Mouse (Mus musculus): Measurements from ENCODE around the gene Ass1. TPM values are rescaled to one million over a fixed set of nuclear protein-coding genes. Genes with fewer than 3 reads are reported as not detected.

Ass1 gene
- polyA plus RNA-seq, 1 experiment, result 168 TPM

DNA sequence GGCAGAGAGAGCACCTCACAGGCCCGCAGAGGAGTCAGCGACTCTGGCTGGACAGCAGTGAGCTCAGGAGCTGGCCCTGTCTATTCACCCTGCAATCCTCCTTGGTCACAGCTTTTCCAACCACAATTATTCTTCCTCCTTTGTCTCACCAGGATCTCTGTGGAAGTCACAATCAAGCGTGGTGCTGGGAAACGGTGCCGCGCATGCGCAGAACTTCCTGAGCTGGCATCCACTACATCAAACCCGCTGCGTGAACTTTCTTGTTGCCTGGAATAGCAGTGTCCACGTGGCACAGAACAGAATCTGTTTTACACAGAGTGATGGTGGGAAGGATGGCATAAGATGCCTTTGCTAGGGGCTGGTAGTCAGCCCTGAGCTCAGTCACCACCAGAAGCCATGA is 82.0 kb downstream of the Ass1 start:
- Histone ChIP-seq H3K36me3 (ENCODE audit: control insufficient read depth, insufficient read depth, low read length, poor library complexity, severe bottlenecking) (no peaks in the 10 kb centered on the region), H3K27ac (ENCODE audit: insufficient read depth, low read length) (no peak overlapping the region), H3K4me3 (ENCODE audit: low read depth, low read length) (no peak overlapping the region), H3K9ac (ENCODE audit: low read depth, poor library complexity, severe bottlenecking) (no peak overlapping the region), H3K27me3 (ENCODE audit: control insufficient read depth, insufficient read depth, low read length, poor library complexity, severe bottlenecking) (no peaks in the 10 kb centered on the region), H3K9me3 (replicated peaks; ENCODE audit: control insufficient read depth, insufficient read depth, low read length, poor library complexity, severe bottlenecking) (no peaks in the 10 kb centered on the region), H3K4me1 (ENCODE audit: control insufficient read depth, insufficient read depth, low read length) (no peaks in the 10 kb centered on the region)
- TF ChIP-seq POLR2A (IDR thresholded peaks at IDR 0.05; ENCODE audit: insufficient read depth, low read length) (no peak), EP300 (IDR thresholded peaks at IDR 0.05; ENCODE audit: insufficient read depth, low read depth, low read length) (no peak)

DNA sequence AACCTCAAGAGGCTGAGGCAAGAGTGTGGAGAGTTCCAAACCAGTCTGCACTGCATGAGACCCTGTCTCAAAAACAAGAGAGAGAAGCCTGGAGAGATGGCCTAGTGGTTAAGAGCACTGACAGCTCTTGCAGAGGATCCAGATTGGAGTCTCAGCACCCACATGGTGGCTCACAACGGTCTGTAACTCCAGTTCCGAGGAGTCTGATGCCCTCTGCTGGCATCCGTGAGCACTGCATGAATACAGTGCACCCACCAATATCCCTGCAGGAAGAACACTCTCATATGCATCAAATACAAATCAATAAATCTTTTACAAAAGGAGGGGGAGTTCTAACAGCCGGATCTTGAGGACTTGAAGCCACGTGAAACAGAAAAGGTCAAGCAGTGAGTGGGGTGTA is 84.6 kb downstream of the Ass1 start:
- no peaks in the 10 kb centered on the region for H3K36me3 ChIP-seq (ENCODE audit: control insufficient read depth, insufficient read depth, low read length, poor library complexity, severe bottlenecking)
- H3K27ac ChIP-seq (ENCODE audit: insufficient read depth, low read length), result no peak overlapping the region
- H3K9ac ChIP-seq (ENCODE audit: low read depth, poor library complexity, severe bottlenecking), result no peak overlapping the region
- no peak overlapping the region for H3K4me3 ChIP-seq (ENCODE audit: low read depth, low read length)
- no peak for TF ChIP-seq POLR2A (IDR thresholded peaks at IDR 0.05; ENCODE audit: insufficient read depth, low read length)
- TF ChIP-seq CTCF (IDR thresholded peaks at IDR 0.05; ENCODE audit: low read depth, low read length), result peak; percentile 72
- H3K4me1 ChIP-seq (ENCODE audit: control insufficient read depth, insufficient read depth, low read length), result no peaks in the 10 kb centered on the region
- no peaks in the 10 kb centered on the region for H3K9me3 ChIP-seq (replicated peaks; ENCODE audit: control insufficient read depth, insufficient read depth, low read length, poor library complexity, severe bottlenecking)
- no peaks in the 10 kb centered on the region for H3K27me3 ChIP-seq (ENCODE audit: control insufficient read depth, insufficient read depth, low read length, poor library complexity, severe bottlenecking)

Other genes starting within 250 kb of the Ass1 start
- 6.2 and 9.7 TPM in 2 replicates for gene Ncs1, start 224.4 kb upstream of the Ass1 start, polyA plus RNA-seq (2011; ENCODE audit: insufficient read depth, insufficient read length, low read depth, missing spikeins)
- gene Hmcn2, start 155.8 kb upstream of the Ass1 start, polyA plus RNA-seq (2011; ENCODE audit: insufficient read depth, insufficient read length, low read depth, missing spikeins), result 2.7 and 2.9 TPM in 2 replicates
- 83.7 and 87.6 TPM in 2 replicates for gene Fubp3, start 102.4 kb downstream of the Ass1 start, polyA plus RNA-seq (2011; ENCODE audit: insufficient read depth, insufficient read length, low read depth, missing spikeins)
- gene Prdm12, start 169.8 kb downstream of the Ass1 start, polyA plus RNA-seq (2011; ENCODE audit: insufficient read depth, insufficient read length, low read depth, missing spikeins), result not detected in 2 replicates
- 61.8 and 71.3 TPM in 2 replicates for gene Exosc2, start 200.5 kb downstream of the Ass1 start, polyA plus RNA-seq (2011; ENCODE audit: insufficient read depth, insufficient read length, low read depth, missing spikeins)
- gene Abl1, start 218.2 kb downstream of the Ass1 start, polyA plus RNA-seq (2011; ENCODE audit: insufficient read depth, insufficient read length, low read depth, missing spikeins), result 42.9 and 44.8 TPM in 2 replicates

Measured in ES-Bruce4 (cell line).